Mouse (Mus musculus): ENCODE measurements at regions not wholly inside any gene's neighbourhood (a gene's known extent, or its start where the extent isn't known, plus 50 kb on each side); places are given as distances from the start of the nearest gene placed in this dataset.

DNA sequence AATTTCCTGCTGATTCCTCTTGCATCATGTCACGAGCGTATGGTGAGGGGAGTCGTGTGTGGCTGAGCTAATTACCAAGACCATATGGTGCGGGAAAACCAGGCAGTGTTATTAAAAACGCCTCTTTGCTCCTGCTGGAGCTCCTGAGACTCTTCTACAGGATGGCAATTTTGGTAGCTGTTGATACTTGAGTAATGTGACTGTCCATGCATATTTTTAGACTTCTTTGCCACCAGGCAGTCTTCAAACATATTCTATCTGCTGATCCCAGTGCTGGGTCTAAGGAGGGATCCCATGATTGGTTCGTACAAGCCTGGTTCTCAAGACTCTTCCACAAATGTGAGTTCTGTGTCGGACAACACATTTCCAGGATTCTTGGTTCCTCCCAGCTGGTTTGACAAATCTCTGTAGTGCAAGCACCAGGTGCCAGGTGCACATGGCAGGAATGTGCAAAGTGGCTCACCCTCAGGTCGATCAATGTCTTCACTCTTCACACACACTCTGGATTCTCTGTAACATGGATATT is 52.3 kb upstream of the Gm11983 start:
- Histone ChIP-seq H3K27me3 (no peaks in the 10 kb centered on the region), H3K9ac (no peak overlapping the region), H3K4me1 (replicated peaks) (peaks cover 12% of the 10 kb centered on the region), H3K4me3 (no peak overlapping the region), H3K27ac (peak overlapping the region; percentile 62), H3K9me3 (no peaks in the 10 kb centered on the region), H3K4me2 (no peak overlapping the region), H3K36me3 (no peaks in the 10 kb centered on the region)
- ATAC-seq (ENCODE audit: low FRiP score), result peak; percentile 72; the same call in 1 of the 2 replicates
- 59% methylated on average over 8 of the region's 8 CpGs for WGBS

GRCm38 (mm10) chr11:6889120-6889519 is 51.7 kb upstream of the Gm11983 start:
- no peak overlapping the region for H3K9ac ChIP-seq
- 88% methylated on average over 5 of the region's 5 CpGs for WGBS
- 0 out of 2 replicates have a peak overlapping the region, but pooled peaks have one; percentile 10 for H3K27ac ChIP-seq
- H3K36me3 ChIP-seq, result no peaks in the 10 kb centered on the region
- H3K9me3 ChIP-seq, result no peaks in the 10 kb centered on the region
- no peaks in the 10 kb centered on the region for H3K27me3 ChIP-seq
- H3K4me2 ChIP-seq, result no peak overlapping the region
- peaks cover 11% of the 10 kb centered on the region for H3K4me1 ChIP-seq (replicated peaks)
- H3K4me3 ChIP-seq, result no peak overlapping the region
- ATAC-seq (ENCODE audit: low FRiP score), result 0 out of 2 replicates have a peak, but pooled peaks have one; percentile 14
